ENCODE assay signal across 22 mouse cellular contexts in genomic region chr4:149027571-149027970, GRCm38 (mm10).
"Had no signal": no experiment of that assay in that cellular context is flagged by ENCODE, and none has a peak within 500 bp of the region (broad histone marks: within the 10 kb centered on the region; RNA-seq: fewer than 3 reads in every experiment).

No protein-coding gene starts in this region.

- H3K4me3 ChIP-seq: limb, embryonic 12.5 days; limb, embryonic 15.5 days; neural tube, embryonic 12.5 days; neural tube, embryonic 15.5 days had no signal

- H3K9me3 ChIP-seq: limb, embryonic 12.5 days; limb, embryonic 15.5 days; neural tube, embryonic 12.5 days; neural tube, embryonic 15.5 days had no signal

- ATAC-seq: intestine, postnatal 0 days; liver, postnatal 0 days; lung, postnatal 0 days had no signal

- H3K4me2 ChIP-seq: limb, embryonic 12.5 days; limb, embryonic 15.5 days; liver, embryonic 11.5 days; lung, embryonic 14.5 days; neural tube, embryonic 12.5 days; neural tube, embryonic 15.5 days had no signal

- H3K27me3 ChIP-seq: limb, embryonic 12.5 days; limb, embryonic 15.5 days; neural tube, embryonic 12.5 days; neural tube, embryonic 15.5 days had no signal

- H3K27ac ChIP-seq: limb, embryonic 12.5 days; limb, embryonic 15.5 days; liver, embryonic 14.5 days; macrophage; neural tube, embryonic 12.5 days; neural tube, embryonic 15.5 days; stomach, postnatal 0 days had no signal

- H3K4me1 ChIP-seq: limb, embryonic 15.5 days had no signal

- H3K36me3 ChIP-seq: neural tube, embryonic 12.5 days; neural tube, embryonic 15.5 days had no signal

- H3K9ac ChIP-seq: limb, embryonic 12.5 days; limb, embryonic 15.5 days; liver, embryonic 14.5 days; liver, postnatal 0 days; lung, embryonic 14.5 days; neural tube, embryonic 12.5 days; neural tube, embryonic 15.5 days had no signal

- DNase-seq: kidney, adult 8-10 months; kidney, postnatal 10 days; kidney, postnatal 36 days; left cerebral cortex, postnatal 4 days; liver, postnatal 0 days; lung, embryonic 14.5 days; right cerebral cortex, adult 18-20 months; right cerebral cortex, postnatal 14 days; right cerebral cortex, postnatal 4 days; thymus, adult 2 months; thymus, postnatal 14 days; thymus, postnatal 4 days had no signal
